Mouse (Mus musculus) heart, adult 18-20 months (tissue): Measurements from ENCODE around the gene Tex22. TPM values are rescaled to one million over a fixed set of nuclear protein-coding genes. Genes with fewer than 3 reads are reported as not detected.

ENCODE experiments used
- DNase-seq, 2 experiments: peaks; one replicate each; pipeline ENCODE4 v3.0.0; 2021 to 2022; ENCODE audit warnings: mixed read lengths in 1 of 2
- total RNA-seq, 2 experiments: library from RNA; stranded (reverse); gene quantifications; 2 replicates each; pipeline ENCODE4 v1.2.3; 2021

Gene Tex22
- total RNA-seq, 2 experiments from 2014 or later = not detected

DNA sequence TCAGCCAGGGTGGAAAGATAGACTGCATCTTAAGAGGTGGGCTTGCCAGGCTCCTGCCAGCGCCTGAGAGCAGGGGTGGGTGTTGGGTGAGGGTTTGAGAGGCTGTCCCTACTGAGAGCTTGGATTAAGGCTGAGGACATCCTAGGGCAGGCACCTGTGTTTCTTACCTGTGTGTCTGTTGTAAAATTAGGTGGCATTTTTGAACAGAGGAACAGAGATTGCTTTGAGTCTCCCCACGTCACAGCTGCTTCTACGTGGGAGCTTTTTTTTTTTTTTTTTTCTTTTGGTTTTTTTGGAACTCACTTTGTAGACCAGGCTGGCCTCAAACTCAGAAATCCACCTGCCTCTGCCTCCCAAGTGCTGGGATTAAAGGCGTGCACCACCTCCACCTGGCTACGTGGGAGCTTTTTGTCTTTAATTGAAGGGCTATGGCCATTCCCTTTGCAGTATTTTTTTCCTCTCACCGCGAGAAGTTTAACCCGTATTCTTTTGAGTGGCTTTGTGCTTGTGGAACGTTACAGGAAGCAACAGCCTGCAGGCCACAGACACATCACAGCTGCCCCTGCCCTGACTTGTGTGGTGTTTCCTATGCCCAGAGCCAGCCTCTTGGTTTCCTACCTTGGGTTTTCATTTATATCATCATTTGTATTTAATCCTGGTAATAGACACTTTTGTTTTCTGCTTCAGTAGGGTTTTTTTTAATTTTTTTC is 27.1 kb downstream of the Tex22 start:
- DNase-seq = no peak

DNA sequence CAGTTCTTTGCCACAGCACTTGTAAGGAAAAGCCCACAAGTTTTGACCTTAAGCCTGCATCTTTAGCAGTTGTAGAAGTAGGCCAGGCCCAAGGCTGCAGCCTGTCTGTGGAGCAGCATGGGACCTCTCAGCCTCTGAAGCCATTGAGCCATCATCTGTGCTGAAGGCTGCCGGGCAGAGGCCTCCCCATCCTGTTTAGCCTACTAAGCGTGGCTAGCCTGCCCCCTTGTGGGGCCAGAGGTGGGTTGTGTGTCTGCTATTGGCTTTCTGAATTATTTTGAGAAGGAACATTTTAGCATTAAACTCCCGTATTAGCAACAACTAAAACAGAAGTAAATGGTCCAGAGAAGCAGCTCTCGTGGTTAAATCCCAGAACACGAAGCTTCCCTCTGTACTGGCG is 28.2 kb downstream of the Tex22 start:
- DNase-seq = peak; percentile 64 to 73

DNA sequence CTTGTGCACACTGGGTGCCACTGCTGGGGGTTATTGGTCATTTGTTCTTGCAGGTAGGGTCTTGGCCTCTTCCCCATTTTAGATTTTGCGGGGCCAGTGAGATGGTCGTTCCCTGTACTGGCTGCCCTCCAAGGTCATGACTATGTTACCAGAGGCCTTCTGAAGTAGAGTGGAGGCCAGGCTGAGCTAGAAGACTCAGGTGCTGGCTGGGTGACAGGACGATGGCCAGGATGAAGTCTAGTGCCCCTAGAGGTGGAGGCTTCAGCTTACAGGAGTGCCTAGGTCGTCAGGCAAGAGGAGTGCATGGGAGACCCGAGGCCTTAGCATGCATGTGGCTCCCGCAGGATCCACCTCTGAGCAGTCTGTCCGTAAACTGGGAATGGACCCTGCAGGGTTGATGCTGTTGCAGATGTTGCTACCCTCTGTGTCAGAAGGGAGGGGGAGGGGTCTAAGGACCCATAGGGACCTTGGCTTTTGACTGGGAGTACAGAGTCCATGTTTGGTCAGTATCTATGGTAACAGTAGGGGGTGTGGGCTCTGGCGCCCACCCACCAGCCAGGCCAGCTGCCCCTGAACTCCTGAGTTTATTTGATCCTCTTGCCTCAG is 29.6 kb downstream of the Tex22 start:
- no peak for DNase-seq

DNA sequence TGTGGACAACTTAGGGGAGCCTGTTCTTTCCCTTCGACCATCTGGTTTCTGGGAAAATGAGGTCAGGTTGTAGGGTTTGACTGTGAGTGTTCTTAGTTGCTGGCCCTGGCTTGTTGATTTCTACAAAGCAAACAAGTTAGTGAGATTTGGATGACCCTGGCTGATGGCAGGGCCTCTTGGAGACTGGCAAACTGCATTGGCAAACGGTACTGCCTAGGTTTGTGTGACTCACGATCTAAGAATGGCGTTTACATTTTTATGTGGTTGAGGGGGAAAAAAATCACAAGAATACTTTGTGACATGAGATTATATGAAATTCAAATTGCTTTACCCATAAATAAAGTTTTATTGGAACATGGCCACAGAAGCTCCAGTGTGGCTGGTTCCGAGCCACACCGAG is 32.1 kb downstream of the Tex22 start:
- no peak for DNase-seq

DNA sequence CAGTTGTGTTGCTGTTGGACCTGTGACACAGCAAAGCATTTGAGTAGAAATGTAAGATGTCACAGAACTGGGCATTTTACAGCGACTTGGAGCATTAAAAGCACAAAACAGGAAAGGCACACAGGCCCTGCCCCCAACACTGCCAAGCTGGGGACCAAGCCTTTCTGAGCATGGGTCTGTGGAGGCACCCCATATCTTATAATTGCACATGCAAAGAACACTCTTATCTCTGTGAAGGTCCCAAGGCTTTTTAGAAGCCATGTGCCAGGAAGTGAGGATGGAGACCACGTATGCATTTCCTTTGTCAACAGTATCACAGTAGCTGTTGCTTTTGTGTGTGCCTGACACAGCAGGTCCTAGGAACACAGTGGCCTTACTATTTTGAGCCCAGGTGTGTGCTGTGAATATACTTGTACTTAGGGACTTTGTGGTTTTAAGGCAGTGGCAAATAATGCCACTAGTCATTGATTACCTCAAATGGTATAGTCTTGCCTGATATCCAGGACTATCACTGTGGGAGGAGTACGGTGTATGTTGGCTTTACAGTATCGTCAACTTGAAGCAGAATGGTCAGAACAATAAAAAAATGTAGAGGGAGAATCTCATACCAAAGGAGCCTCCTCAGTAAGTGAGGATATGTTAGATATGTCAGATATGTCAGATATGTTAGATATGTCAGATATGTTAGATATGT is 33.3 kb downstream of the Tex22 start:
- no peak for DNase-seq

DNA sequence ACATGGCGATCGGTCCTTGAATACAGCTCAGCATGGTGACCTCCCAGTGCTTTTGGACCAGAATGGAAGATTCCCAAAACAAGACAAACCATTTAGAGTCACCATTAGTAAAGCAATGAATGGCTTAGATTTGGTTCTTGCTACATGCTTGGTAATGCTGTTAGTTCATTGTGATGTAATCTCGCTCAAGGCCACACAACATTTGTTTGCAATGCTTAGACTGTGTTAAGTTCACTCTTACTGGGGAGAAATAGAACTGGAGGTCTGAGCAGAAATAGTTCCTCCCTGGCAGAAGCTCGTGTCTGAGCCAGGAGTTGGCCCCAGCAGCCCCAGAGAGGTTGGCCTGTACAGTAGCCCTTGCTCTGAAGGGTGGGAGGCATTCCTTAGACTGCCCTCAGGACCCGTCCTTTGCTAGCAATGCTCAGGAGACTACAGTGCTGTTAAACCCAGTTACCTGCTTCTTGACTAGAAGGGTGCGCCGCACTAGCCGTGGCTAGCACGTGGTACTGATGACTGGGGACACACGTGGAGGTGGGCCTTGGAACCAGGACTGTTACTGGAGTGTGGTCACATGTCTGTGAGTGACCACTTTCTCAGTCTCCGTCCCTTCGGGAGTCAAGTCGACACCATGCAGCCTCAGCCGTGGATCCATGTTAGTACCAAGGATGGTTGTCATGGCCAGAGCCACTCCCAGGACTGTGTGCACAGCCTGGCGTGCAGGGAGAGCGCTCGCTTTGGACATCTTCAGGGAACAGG is 34.4 kb downstream of the Tex22 start:
- no peak for DNase-seq

DNA sequence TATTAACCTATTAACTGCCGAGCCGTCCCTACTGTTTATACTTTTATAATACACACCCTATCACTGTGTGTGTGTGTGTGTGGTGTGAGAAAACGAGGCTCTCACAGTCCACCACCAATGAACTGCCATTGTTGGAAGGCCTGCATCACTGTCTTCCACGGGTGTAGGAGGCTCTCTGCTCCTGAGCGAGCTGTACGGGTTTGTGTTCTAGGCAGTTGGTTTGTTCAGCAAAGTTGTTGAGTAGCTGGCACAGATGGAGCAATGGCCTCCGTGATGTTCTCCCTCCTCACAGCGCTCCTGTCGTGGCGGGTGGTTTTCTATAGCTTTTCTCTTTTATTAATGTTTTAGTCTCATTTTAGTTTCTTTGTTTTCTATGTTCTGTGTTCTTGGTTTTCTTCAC is 35.5 kb downstream of the Tex22 start:
- DNase-seq = no peak

DNA sequence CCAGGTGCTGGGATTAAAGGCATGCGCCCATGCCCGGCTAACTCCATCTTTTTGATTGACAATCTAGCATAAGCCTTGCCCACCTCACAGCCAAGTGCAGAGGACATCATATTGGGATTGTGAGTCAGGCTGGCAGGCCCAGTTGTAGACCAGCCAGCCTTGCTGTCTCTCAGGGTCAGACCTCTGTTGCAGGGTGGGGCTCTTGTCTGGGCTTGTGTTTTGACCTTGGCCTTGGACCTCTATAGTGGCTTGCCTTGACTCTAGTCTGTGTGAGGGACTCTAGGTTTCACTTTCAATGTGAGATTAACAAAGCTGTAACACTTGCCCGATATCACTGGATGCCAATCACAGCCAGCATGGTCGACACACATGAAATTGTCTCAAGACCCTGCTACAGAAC is 39.8 kb downstream of the Tex22 start:
- no peak for DNase-seq

DNA sequence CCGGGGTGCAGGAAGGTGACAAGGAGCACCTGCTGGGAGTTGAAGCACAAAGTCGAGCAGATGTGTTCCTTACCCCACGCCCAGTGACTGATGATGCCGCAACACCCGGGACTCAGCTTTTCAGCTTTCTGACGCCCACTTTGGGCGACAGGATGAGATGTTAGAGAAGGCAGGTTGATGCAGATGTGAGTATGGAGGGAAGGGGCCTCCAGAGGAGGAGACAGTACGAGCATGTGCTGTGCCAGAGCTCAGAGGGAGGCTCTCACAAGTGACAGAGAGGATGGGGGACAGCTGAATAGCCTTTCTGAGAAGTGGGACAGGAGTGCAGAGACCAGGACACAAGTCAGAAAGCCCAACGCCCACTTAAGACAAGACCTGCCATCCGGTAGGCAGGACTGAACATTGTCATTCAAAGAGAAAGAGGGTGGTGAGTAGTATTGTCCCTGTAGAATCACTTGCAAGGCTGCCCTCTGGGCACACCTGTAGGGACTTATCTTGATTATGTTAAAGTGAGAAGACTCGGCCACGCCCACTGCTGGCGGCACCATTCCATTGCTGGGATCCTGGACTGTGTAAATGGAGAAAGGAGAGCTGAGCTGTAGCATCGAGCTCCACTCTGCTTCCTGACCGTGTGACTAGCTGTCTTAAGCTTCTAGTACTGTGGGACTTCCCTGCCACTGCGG is 40.7 kb downstream of the Tex22 start:
- DNase-seq = no peak

DNA sequence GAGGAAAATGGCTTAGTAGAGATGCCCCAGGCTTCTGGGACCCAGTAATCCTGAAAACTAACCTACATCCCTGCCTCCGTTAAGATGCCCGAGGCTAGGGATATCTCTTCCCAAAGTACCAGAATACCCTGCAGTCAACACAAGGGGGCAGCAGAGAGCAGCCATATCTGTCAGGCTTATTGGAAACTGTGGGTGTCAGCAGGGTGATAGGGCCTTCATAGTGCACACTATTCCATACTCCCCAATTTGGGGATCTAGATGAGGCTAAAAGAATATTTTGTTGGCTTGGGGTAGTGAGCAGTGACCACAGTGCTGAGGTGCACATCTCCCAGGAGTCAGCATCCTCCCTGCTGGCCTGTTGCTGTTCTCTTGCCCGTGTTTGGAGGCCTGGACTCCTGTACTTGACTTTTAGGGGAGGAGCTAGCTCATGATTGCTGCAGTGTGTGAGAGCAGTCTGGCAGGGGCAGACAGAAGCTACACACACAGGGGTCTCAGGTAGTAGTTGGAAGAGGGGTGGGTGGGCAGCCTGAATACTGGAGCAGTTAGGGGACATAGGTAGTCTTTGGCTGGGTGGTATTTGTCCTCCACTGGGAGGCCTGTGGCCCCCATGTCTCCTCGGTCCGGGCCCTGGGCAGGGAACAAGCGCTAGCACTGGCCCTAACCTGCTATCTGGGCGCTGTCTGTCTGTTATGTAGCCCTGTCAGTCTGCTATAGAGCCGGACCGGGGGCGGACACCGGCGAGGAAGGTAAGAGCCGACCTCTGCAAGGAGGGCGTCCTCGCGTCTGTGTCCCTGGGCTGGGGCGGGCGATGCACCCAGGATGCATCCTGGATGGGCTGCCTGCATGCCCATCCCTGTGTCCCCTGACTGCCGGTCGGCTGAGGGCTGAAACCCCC is 45.5 kb downstream of the Tex22 start:
- DNase-seq = peak; percentile 87 to 95

DNA sequence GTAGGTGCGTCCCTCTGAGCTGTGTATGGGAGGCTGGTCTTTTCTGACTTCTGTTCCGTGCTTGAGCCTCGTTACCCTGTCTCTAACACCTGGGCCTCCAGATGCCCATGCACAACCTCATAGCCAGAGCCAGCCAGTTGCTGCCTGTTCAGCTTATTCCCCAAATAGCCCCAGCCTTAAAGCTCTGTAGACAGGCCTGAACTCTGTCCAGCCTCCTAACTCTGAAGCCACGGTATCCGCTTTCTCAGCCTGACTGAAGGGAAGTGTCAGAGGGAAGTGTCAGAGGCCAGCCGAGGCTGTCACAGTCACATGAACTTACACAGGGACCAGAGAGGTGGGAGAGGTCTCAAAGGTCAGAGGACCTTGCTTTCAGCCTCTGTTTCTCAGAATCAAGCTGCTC is 50.4 kb downstream of the Tex22 start:
- no peak for DNase-seq

DNA sequence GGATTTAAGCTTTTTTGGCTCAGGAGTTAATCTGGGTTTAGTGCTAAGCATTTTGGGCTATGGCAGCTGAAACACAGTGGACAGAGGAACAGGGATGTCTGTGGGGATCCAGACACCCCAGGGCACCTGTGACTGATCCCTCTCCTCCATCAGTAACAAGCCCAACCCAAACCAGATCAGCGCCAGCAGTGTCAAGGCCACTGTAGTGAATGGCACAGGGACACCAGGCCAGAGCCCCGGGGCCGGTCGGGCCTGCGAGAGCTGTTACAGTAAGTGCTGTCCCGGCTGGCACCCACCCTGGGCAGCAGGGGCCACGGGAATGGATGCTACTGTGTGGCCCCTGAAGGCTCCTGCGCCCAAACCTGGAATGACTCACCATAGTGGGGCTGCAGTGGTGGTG is 56.4 kb downstream of the Tex22 start:
- no peak for DNase-seq

DNA sequence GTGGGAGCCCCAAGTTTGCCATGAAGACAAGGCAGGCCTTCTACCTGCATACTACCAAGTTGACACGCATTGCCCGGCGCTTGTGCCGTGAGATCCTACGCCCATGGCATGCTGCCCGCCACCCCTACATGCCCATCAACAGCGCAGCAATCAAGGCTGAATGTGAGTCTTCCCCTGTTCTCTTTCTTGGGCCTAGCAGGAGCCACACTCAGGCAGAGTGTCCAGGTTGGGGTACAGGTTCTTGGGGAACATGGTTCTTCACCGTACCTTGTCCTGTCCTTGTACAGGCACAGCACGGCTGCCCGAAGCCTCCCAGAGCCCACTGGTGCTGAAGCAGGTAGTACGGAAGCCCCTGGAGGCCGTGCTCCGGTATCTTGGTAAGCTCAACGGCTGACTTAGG is 57.3 kb downstream of the Tex22 start:
- DNase-seq = no peak

DNA sequence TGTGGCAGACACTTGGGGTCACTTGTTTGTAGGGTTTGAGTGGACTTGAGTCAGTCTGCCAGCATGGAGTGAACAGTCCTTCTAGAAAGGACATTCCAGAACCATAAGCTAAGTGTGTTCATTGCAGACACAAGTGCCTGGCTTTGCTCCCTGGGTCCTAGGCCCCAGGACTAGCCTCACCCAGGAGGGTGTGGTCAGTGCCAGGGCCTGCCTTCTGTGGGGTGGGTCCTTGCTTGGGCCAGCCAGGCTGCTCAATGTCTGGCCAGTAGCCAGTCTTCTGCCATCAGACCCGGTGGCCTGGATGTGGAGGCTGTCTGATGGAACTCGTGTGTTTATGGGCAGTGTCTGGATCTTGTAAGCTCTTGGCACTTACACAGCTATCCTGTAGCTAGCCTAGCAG is 58.3 kb downstream of the Tex22 start:
- DNase-seq = peak; percentile 87 to 95

DNA sequence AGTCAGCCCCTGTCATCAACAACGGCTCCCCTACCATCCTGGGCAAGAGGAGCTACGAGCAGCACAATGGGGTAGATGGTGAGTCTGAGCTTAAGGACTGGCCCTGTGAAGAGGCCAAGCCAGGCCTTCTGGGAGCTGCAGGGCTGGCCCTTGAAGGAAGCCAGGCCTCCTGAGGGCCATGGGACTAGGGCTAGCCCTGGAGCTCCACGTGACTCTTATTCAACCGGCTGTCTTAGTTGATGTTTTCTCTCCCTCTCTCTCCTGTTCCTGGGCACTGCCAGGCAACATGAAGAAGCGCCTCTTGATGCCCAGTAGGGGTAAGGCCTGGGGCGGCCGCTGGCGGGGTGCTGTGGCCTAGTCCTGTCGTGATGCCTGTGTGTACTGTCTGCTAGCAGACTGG is 59.0 kb downstream of the Tex22 start:
- DNase-seq = peak in 1 of 2 experiments; percentile 47

DNA sequence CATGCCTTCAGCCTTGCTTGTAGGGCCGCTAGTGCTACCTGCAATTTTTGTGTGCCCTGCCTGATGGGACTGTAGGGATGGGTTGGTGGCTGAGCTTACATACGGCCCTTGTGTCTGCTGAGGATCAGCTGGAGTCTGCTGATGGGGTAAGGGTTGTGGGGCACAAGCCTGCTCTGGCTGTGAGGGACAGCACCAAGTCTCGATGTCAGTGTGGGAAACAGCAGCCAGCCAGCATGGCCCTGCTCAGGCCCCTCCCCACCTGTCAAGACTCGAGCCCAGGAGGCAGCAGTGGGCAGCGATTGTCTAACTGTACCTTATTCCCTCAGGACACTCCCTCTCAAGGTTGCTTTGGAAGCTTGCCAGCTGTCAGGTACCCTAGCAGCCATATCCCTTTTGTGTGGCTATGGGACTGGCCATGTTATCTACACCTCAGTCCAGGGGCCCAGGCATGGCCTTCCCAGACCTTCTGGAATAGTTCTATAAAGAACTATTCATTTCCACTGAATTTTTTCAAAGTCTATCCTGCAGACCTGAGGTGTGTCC is 59.6 kb downstream of the Tex22 start:
- DNase-seq = peak in 1 of 2 experiments; percentile 25

DNA sequence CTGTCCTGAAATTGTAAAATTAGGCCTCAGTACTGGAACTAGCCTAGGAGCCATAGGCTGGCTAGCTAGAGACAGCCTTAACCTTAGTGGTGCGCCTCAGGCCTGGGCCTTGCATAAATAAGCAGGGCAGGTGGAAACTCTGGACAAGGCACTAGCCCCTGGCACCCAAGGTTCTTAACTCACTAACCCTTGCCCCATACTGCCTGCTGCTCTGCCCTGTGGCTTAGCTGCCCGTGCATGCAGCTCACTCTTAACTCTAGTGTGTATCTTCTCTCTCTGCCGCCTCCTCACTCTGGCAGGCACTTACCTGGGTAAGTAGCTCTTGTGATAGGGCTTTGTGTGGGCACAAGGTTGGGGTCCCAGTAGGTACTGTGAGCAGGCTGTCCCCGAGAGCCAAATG is 60.2 kb downstream of the Tex22 start:
- DNase-seq = no peak

DNA sequence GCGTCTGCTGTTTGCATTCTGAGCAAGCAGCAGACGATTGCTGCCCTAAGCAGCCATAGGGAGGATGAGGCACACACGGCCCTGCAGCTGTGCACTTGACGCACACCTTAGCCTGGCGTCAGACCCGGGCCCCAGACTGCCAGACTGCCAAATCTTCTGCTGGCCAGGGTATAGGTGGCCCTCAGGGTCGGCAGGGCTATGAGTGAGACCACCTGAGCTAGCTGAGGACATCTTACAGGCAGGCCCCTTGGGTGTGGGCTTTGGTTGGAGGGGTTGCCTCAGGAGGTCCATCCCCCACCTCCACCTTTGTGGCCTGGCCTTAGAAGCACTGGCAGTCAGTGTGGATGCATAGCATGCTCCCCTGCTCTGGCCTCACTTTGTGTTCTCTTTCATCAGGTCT is 61.1 kb downstream of the Tex22 start:
- DNase-seq = no peak

DNA sequence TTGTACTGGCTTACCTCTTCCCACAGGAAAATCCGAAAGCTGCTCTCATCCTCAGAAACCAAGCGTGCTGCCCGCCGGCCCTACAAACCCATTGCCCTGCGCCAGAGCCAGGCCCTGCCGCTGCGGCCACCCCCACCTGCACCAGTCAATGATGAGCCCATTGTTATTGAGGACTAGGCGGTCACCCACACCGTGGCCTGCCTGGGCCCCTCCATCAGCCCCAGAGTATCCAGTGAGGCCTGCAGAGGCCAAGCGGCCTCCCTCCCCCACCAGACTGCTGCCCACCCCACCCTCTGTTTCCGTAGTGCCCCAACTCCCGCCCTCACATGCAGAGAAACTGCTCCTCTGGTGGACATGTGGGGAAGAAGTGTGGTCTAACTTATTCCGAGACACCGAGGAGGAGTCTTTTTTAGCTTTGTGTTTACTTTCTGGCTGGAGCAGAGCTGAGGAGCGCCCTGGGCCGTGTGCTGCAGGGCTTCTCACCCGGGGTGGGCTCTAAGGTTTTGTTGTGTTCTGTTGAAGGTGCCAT is 62.3 kb downstream of the Tex22 start:
- DNase-seq = no peak
